Mouse (Mus musculus) brain, embryonic 14.5 days (tissue): ENCODE measurements at regions not wholly inside any gene's neighbourhood (a gene's known extent, or its start where the extent isn't known, plus 50 kb on each side); places are given as distances from the start of the nearest gene placed in this dataset.

Experiments
- DNase-seq: peaks from one replicate; pipeline ENCODE4 v3.0.0-alpha.2; 2011; ENCODE audit warnings: low read depth
- CTCF ChIP-seq: fragments of 200-500 bp; IDR thresholded peaks from 2 replicates; pipeline ENCODE4 v1.5.1; 2012; ENCODE audit warnings: inconsistent platforms, mild to moderate bottlenecking, moderate library complexity, borderline replicate concordance; ENCODE audit not compliant: insufficient read depth, insufficient read length; ENCODE audit errors: extremely low read depth
- POLR2A ChIP-seq: fragments of 200-500 bp; IDR thresholded peaks from 2 replicates; pipeline ENCODE4 v1.6.1; 2012; ENCODE audit warnings: mild to moderate bottlenecking, inconsistent platforms, borderline replicate concordance; ENCODE audit not compliant: poor library complexity, insufficient read depth, insufficient read length, severe bottlenecking; ENCODE audit errors: extremely low read depth

DNA sequence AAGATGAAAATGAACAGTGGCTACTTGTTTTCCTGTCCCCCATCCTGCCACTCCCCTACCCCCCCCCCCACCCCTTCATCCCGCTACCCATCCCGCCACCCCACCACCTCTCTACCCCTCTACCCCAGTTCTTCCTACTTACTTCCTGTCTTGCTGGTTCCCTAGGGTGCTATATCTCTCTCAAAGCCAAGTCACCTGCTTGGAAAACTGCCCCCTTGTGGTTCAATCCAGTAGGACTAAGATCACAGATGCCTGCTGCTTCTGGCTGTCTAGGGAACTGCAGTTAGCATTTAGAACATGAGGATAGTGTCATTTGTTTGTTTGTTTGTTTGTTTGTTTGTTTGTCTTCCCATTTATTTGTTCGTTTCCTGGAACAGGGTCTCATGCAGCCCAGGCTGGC is 238.4 kb upstream of the Mocs1 start:
- DNase-seq: peak; percentile 66
- no peak for TF ChIP-seq POLR2A
- peak; percentile 75; the same call in 1 of the 2 replicates for TF ChIP-seq CTCF

- DNase-seq: peak; percentile 59
- TF ChIP-seq CTCF (no peak), POLR2A (no peak)
Observed at GRCm38 (mm10) chr17:49190337-49190736, 237.8 kb upstream of the Mocs1 start.

DNA sequence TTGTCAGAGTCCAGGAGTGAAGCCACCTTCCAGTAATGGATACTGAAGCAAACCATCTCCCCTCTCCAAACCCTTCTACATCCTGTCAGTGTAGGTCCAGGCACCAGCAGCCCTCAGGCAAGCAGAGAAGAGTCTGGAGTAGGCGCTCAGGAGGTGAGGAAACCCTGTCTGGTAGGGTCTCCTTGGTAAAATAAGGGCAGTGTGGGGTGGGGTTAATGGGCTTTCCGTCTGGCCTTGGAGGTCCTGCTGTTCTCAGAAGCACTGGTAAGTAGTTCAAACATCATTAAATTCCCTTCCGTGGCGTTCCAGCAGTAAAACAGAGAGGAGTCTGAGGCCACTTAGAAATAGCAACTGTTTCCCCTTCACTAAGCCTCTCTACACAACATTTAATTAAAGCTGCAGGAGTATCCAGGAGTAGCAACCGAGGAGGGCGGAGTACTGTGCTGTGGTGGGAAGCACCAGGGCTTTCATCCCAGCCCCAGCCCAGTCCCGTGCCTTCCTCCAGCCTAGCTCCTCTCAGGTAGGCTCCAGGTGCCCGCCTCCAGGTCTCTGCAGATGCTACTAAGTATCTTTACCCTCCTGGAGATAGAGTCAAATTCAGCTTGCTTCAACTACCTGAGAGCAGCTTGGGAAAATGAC is 232.0 kb upstream of the Mocs1 start:
- no peak for DNase-seq
- no peak for TF ChIP-seq POLR2A
- no peak for TF ChIP-seq CTCF

- TF ChIP-seq POLR2A (no peak), CTCF (no peak)
- DNase-seq: peak; percentile 39
Observed at GRCm38 (mm10) chr17:49201495-49201894, 226.7 kb upstream of the Mocs1 start.

DNA sequence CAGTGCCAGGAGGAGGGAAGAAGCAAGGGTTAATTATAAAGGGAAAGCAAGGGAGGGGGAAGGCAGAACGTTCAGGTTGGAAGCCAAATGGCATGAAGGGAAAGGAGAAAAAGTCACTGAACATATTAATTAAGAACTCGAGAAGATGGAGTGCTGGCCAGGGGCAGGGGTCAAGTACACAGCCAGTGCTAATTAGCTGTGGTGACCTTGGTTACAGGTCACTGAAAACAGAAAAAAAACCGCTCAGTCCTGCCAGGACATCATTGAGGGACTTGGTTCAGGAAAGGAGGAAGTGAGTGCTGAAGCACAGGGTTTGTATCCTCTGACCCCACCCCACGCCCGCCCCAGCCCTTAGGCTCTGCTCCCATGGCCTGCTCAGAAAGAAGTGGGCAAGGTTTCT is 223.1 kb upstream of the Mocs1 start:
- DNase-seq: no peak
- TF ChIP-seq POLR2A: no peak
- TF ChIP-seq CTCF: no peak

DNA sequence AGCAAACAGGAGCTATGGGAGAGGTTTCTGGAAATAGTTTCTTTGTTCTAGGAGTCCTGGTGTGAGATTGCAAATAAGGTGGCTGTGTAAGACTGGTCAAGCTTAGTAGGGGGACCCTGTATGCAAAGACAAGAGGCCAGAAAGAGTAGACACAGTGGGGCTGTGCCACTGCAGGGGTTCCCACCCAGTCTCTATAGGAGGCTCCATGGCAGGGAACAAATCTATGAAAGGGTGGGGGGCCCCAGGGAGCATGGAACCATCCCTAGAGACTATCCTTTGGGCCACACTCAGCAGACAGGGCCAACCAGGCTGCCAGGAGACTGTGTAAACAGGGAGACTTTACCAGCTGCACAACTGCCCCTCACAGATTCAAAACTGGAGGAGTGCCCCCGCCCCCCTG is 222.6 kb upstream of the Mocs1 start:
- no peak for TF ChIP-seq CTCF
- no peak for TF ChIP-seq POLR2A
- DNase-seq: no peak

- peak; percentile 57 for TF ChIP-seq CTCF
- no peak for TF ChIP-seq POLR2A
- DNase-seq: peak; percentile 73
Observed at GRCm38 (mm10) chr17:49206708-49207107, 221.5 kb upstream of the Mocs1 start.

DNA sequence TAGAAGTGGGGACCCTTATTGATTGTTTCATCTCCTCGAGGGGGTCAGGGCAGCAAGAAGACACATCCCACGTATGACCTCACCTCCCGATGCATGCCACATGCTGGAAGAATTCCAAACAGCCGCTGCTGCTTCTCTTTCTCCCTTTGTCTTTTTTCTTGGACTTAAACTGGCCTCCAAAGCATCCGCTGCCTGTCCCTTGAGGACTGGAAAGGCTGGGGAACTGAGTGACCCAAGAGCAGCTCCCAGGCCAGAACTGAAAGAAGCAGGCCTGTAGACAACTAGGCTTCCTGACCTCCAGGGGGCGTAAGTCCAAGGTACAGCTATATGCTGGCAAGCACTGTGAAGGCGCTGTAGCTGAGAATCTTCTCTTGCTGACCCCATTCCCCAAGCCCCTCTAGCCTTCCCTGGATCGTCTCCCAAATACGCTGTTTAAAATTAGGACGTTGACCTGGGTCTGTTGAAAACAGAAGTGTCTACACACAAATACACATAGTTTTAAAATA is 219.8 kb upstream of the Mocs1 start:
- DNase-seq: no peak
- peak; percentile 18; the same call in 1 of the 2 replicates for TF ChIP-seq CTCF
- TF ChIP-seq POLR2A: no peak

DNA sequence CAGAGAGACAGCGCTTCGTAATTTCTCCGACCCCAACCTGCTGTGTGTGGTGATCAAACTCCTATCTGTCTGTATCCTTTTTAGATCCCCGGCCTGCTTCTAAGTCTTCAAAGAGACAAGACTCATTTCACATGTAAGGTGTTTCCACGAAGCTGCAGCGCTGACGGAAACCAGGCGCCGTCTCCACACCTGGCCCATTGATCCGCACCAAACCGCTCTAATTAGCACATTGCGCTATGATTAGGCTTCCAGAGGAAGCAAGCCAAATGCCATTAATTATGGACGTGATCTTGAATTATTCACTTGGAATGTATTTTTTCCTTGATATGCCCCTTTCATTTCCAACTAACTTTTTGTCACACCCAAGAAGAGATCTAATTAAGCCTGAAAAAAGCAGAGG is 215.2 kb upstream of the Mocs1 start:
- peak; percentile 77 for DNase-seq

DNA sequence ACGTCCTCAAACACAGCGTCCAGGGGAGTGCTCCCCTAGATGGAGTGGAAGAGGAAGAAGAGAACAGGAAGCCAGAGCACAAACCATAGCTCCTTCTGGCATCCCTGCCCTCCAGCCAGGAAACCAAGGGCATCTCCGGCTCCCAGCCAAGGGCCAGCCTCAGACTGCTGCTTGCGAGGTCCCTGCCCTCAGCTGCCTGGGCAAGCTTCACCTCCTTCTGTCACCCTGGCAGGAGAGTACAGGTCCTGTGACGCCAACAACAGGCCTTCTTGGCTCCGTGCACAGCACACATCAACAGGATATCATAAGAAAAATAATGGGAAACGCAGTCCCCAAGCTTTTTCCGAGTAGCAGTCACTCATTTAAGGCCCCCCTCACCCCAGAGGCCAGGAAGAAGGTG is 212.9 kb upstream of the Mocs1 start:
- peak; percentile 34 for DNase-seq
- no peak for TF ChIP-seq CTCF
- TF ChIP-seq POLR2A: no peak

More for the DNA sequence above, 215.2 kb upstream of the Mocs1 start:
- no peak for TF ChIP-seq POLR2A
- TF ChIP-seq CTCF: no peak

GRCm38 (mm10) chr17:49219512-49220197 is 208.5 kb upstream of the Mocs1 start:
- TF ChIP-seq CTCF: no peak
- TF ChIP-seq POLR2A: no peak

GRCm38 (mm10) chr17:49223212-49223611 is 204.9 kb upstream of the Mocs1 start:
- TF ChIP-seq CTCF (no peak), POLR2A (no peak)
- no peak for DNase-seq

More at GRCm38 (mm10) chr17:49219512-49220197, 208.5 kb upstream of the Mocs1 start:
- peak; percentile 87 for DNase-seq

GRCm38 (mm10) chr17:49223651-49224050 is 204.5 kb upstream of the Mocs1 start:
- TF ChIP-seq CTCF: no peak
- no peak for TF ChIP-seq POLR2A
- no peak for DNase-seq
